Mouse (Mus musculus): Measurements from ENCODE around the gene Arhgef2. TPM values are rescaled to one million over a fixed set of nuclear protein-coding genes. Genes with fewer than 3 reads are reported as not detected.
"Not testable (repeated sequence)": the region's sequence is repeated elsewhere in the genome, so short reads cannot be mapped to it uniquely, and the experiment has no call there.

Gene Arhgef2
- polyA plus RNA-seq, 1 experiment from 2014 or later = 116 TPM

GRCm38 (mm10) chr3:88593893-88594580, 11.7 kb upstream of the Arhgef2 start:
- no peak for DNase-seq (ENCODE audit: low spot score)
- Histone ChIP-seq H3K27me3 (replicated peaks; ENCODE audit: low read depth, poor library complexity, severe bottlenecking) (no peaks in the 10 kb centered on the region), H3K4me3 (no peak overlapping the region), H3K36me3 (replicated peaks) (peaks cover 13% of the 10 kb centered on the region), H3K4me1 (peaks cover 31% of the 10 kb centered on the region), H3K27ac (replicated peaks) (no peak overlapping the region), H3K9me3 (no peaks in the 10 kb centered on the region)
- WGBS = 70% methylated on average over 10 of the region's 10 CpGs

DNA sequence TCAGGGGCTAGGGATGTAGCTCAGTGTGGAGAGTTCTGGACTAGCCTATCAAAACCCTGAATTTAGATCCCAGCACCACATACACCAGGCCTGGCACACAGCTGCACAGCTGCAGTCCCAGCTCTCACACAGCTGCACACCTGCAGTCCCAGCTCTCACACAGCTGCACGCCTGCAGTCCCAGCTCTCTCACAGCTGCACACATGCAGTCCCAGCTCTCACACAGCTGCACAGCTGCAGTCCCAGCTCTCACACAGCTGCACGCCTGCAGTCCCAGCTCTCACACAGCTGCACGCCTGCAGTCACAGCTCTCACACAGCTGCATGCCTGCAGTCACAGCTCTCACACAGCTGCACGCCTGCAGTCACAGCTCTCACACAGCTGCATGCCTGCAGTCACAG, 9.2 kb upstream of the Arhgef2 start:
- H3K4me1 ChIP-seq = peaks cover 15% of the 10 kb centered on the region
- H3K27me3 ChIP-seq (replicated peaks; ENCODE audit: low read depth, poor library complexity, severe bottlenecking); H3K9me3 ChIP-seq; H3K36me3 ChIP-seq (replicated peaks); H3K4me3 ChIP-seq; H3K27ac ChIP-seq (replicated peaks); DNase-seq (ENCODE audit: low spot score): not testable (repeated sequence)
- 73% methylated on average over 4 of the region's 4 CpGs for WGBS

GRCm38 (mm10) chr3:88602466-88602865, 3.3 kb upstream of the Arhgef2 start:
- peaks cover 15% of the 10 kb centered on the region for H3K4me1 ChIP-seq
- 80% methylated on average over 4 of the region's 4 CpGs for WGBS
- H3K9me3 ChIP-seq = no peaks in the 10 kb centered on the region
- no peak overlapping the region for H3K4me3 ChIP-seq
- H3K36me3 ChIP-seq (replicated peaks) = no peaks in the 10 kb centered on the region
- DNase-seq (ENCODE audit: low spot score) = no peak
- no peak overlapping the region for H3K27ac ChIP-seq (replicated peaks)
- 0 out of 2 replicates have a peak, but pooled peaks cover 4% of the 10 kb centered on the region for H3K27me3 ChIP-seq (replicated peaks; ENCODE audit: low read depth, poor library complexity, severe bottlenecking)

GRCm38 (mm10) chr3:88603714-88604161, 2.0 kb upstream of the Arhgef2 start:
- Histone ChIP-seq H3K27me3 (replicated peaks; ENCODE audit: low read depth, poor library complexity, severe bottlenecking) (0 out of 2 replicates have a peak, but pooled peaks cover 4% of the 10 kb centered on the region), H3K4me1 (peaks cover 21% of the 10 kb centered on the region), H3K36me3 (replicated peaks) (no peaks in the 10 kb centered on the region), H3K9me3 (no peaks in the 10 kb centered on the region), H3K4me3 (no peak overlapping the region), H3K27ac (replicated peaks) (no peak overlapping the region)
- peak; percentile 76 for DNase-seq (ENCODE audit: low spot score)
- WGBS = 31% methylated on average over 6 of the region's 6 CpGs

DNA sequence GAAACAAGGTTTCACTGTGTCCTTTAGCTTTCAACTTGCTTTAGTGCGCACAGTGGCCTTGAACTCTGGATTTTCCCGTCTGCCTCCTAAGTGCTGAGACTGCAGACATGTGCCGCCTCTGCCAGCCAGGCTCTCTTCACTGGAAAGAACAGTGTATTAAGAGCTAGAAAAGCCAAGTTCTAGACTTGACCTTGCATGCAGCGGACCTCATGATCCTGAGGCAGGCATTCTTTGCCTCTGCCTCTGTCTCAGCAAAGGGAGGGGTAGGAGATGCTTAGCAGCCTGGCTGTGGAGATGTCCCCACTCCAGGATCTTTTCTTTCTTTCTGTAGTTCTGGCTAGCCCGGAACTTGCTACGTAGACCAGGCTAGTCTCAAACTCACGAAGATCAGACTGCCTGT, 903 bp upstream of the Arhgef2 start:
- Histone ChIP-seq H3K27ac (replicated peaks) (no peak overlapping the region), H3K4me1 (peaks cover 24% of the 10 kb centered on the region), H3K36me3 (replicated peaks) (no peaks in the 10 kb centered on the region), H3K4me3 (no peak overlapping the region), H3K9me3 (no peaks in the 10 kb centered on the region), H3K27me3 (replicated peaks; ENCODE audit: low read depth, poor library complexity, severe bottlenecking) (0 out of 2 replicates have a peak, but pooled peaks cover 4% of the 10 kb centered on the region)
- 92% methylated on average over 7 of the region's 7 CpGs for WGBS
- DNase-seq (ENCODE audit: low spot score) = no peak

GRCm38 (mm10) chr3:88607065-88607757, 1.4 kb downstream of the Arhgef2 start:
- Histone ChIP-seq H3K4me1 (peaks cover 24% of the 10 kb centered on the region), H3K27me3 (replicated peaks; ENCODE audit: low read depth, poor library complexity, severe bottlenecking) (0 out of 2 replicates have a peak, but pooled peaks cover 4% of the 10 kb centered on the region), H3K9me3 (no peaks in the 10 kb centered on the region), H3K36me3 (replicated peaks) (no peaks in the 10 kb centered on the region), H3K27ac (replicated peaks) (peak overlapping the region; percentile 63), H3K4me3 (peak overlapping the region; percentile 57)
- under 1% methylated on average over 20 of the region's 20 CpGs for WGBS
- DNase-seq (ENCODE audit: low spot score) = peak; percentile 94

- H3K27ac ChIP-seq (replicated peaks) = peak overlapping the region; percentile 63
- H3K4me3 ChIP-seq = peak overlapping the region; percentile 57
Observed at GRCm38 (mm10) chr3:88607758-88608138, 2.0 kb downstream of the Arhgef2 start.

DNA sequence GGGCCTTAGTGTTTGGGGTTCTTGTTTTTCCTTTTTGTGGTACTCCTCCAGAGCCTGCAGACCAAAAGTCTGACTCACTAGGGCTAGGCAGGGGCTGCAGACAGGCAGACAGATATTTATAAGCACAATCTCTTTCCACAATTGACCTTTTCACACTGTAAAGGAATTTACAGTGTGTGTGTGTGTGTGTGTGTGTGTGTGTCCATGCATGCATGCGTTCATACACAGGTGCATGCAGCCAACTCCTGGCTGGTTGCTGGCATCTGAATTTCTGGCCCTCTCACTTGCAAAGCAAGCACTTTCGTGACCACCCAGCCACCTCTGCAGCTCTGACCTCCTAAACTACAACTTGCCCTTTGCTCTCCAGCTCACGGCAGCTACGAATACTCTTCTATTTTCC, 3.3 kb downstream of the Arhgef2 start:
- Histone ChIP-seq H3K27ac (replicated peaks) (no peak overlapping the region), H3K9me3 (no peaks in the 10 kb centered on the region), H3K4me3 (no peak overlapping the region), H3K36me3 (replicated peaks) (no peaks in the 10 kb centered on the region), H3K27me3 (replicated peaks; ENCODE audit: low read depth, poor library complexity, severe bottlenecking) (0 out of 2 replicates have a peak, but pooled peaks cover 4% of the 10 kb centered on the region), H3K4me1 (peaks cover 20% of the 10 kb centered on the region)
- no peak for DNase-seq (ENCODE audit: low spot score)
- 76% methylated on average over 4 of the region's 4 CpGs for WGBS

More at GRCm38 (mm10) chr3:88607758-88608138, 2.0 kb downstream of the Arhgef2 start:
- Histone ChIP-seq H3K27me3 (replicated peaks; ENCODE audit: low read depth, poor library complexity, severe bottlenecking) (0 out of 2 replicates have a peak, but pooled peaks cover 4% of the 10 kb centered on the region), H3K9me3 (no peaks in the 10 kb centered on the region), H3K36me3 (replicated peaks) (no peaks in the 10 kb centered on the region), H3K4me1 (peaks cover 24% of the 10 kb centered on the region)
- 17% methylated on average over 10 of the region's 10 CpGs for WGBS
- DNase-seq (ENCODE audit: low spot score) = no peak

GRCm38 (mm10) chr3:88614418-88614817, 8.7 kb downstream of the Arhgef2 start:
- H3K36me3 ChIP-seq (replicated peaks) = no peaks in the 10 kb centered on the region
- H3K4me3 ChIP-seq = no peak overlapping the region
- no peak overlapping the region; the same call in 1 of the 2 replicates for H3K27ac ChIP-seq (replicated peaks)
- peaks cover 37% of the 10 kb centered on the region for H3K4me1 ChIP-seq
- H3K9me3 ChIP-seq = no peaks in the 10 kb centered on the region
- DNase-seq (ENCODE audit: low spot score) = no peak
- peaks cover 29% of the 10 kb centered on the region for H3K27me3 ChIP-seq (replicated peaks; ENCODE audit: low read depth, poor library complexity, severe bottlenecking)
- 77% methylated on average over 8 of the region's 8 CpGs for WGBS

DNA sequence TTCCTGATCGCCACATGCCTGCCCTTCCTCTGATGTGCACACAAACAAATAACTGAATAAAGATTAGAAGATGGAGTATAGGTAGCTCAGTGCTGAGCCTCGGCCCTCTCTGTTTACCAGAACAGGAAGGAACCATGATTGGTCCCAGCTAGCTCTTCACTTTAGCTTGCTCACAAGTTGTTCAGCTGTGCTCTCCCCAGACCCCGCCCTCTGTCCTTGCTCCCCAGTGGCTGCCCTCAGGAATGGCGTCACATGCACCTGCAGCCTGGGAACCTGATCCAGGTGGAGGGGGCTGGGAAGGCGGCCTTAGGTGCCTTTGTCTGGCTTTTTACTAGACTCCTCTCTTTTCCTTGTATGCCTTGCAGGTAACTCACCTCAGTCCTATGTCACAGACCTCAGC, 9.4 kb downstream of the Arhgef2 start:
- peak overlapping the region; percentile 33 for H3K4me3 ChIP-seq
- H3K4me1 ChIP-seq = peaks cover 44% of the 10 kb centered on the region
- no peak for DNase-seq (ENCODE audit: low spot score)
- H3K27ac ChIP-seq (replicated peaks) = peak overlapping the region; percentile 69
- H3K27me3 ChIP-seq (replicated peaks; ENCODE audit: low read depth, poor library complexity, severe bottlenecking) = peaks cover 32% of the 10 kb centered on the region
- no peaks in the 10 kb centered on the region for H3K36me3 ChIP-seq (replicated peaks)
- WGBS = 52% methylated on average over 5 of the region's 5 CpGs
- H3K9me3 ChIP-seq = no peaks in the 10 kb centered on the region

DNA sequence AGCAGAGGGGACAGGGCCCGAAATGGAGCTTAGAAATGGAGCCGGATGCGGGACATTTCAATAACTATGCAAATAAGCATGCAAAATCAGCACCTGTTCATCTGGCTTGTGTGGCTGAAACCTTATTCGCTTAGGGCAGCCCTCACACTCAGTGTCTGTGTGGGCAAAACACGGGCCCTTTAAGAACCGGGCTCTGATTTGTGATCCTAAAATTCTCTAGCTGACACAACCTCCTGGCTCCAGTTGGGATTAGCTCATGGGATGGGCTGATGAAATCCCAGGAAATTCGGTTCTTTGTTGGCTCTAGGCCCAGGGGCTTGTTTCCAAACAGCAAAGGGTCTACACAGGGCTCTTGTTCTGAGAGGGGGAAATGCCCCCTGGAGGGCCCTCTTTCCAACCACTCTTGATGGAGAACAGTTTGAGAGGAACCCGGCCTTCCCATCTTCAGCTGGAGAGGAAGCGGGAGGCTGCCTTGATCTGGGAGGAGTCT, 10.2 kb downstream of the Arhgef2 start:
- Histone ChIP-seq H3K4me1 (peaks cover 52% of the 10 kb centered on the region), H3K9me3 (no peaks in the 10 kb centered on the region), H3K36me3 (replicated peaks) (no peaks in the 10 kb centered on the region), H3K27me3 (replicated peaks; ENCODE audit: low read depth, poor library complexity, severe bottlenecking) (peaks cover 32% of the 10 kb centered on the region), H3K4me3 (peak overlapping the region; percentile 33), H3K27ac (replicated peaks) (peak overlapping the region; percentile 69)
- 46% methylated on average over 9 of the region's 9 CpGs for WGBS
- no peak for DNase-seq (ENCODE audit: low spot score)

DNA sequence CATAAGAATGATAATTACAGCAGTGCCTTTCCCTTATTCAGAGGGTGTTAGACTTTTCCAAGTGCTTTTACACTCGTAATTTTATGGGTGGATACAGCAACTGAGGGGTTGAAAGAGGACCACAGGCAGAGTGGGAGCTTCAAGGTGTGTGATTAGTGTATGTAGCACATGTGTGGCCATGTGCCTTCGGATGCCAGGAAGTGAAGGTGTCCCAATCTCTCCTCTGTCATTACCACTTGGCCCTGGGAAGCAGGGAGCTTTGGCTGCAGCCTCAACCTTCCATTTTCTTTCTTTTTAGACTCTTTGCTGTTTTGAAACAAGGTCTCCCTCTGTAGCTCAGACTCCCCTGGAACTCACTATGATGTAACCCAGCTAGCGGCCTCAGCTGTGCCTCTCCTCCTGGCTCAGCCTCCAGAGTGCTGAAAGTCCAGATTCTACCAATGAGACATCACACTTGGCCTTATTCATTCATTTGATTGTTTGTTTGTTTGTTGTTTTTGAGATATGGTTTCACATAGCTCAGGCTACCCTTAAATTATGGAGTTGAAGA, 11.3 kb downstream of the Arhgef2 start:
- Histone ChIP-seq H3K27me3 (replicated peaks; ENCODE audit: low read depth, poor library complexity, severe bottlenecking) (peaks cover 32% of the 10 kb centered on the region), H3K9me3 (no peaks in the 10 kb centered on the region), H3K4me3 (peak overlapping the region; percentile 33; the same call in 1 of the 2 replicates), H3K27ac (replicated peaks) (no peak overlapping the region), H3K4me1 (peaks cover 55% of the 10 kb centered on the region), H3K36me3 (replicated peaks) (no peaks in the 10 kb centered on the region)
- 73% methylated on average over 3 of the region's 3 CpGs for WGBS
- DNase-seq (ENCODE audit: low spot score) = no peak
